Mouse (Mus musculus) liver, adult 2 months (tissue): ENCODE measurements around the gene Rrp9.

Source experiments
- CTCF ChIP-seq: fragments of 200-500 bp; IDR thresholded peaks from 2 replicates; pipeline ENCODE4 v1.5.1; 2011; ENCODE audit warnings: low read depth, low read length, control low read depth
- POLR2A ChIP-seq: fragments of 200-500 bp; IDR thresholded peaks from 2 replicates; pipeline ENCODE4 v1.6.1; 2011; ENCODE audit warnings: low read length, control low read depth; ENCODE audit not compliant: insufficient read depth; ENCODE audit errors: extremely low read depth

- TF ChIP-seq CTCF (no peak), POLR2A (no peak)
Measured at GRCm38 (mm10) chr9:106459946-106460345, 15.8 kb upstream of the Rrp9 start.
